In genomic region chr1:64754658-64755057, GRCm38 (mm10) we compare ENCODE assay signal across 29 mouse cellular contexts. TPM values are rescaled to one million over a fixed set of nuclear protein-coding genes. Genes with fewer than 3 reads are reported as not detected.
DNase-seq lines count a peak whose midpoint lies in the region; ATAC-seq and TF ChIP-seq lines count a peak whose summit lies in the region.
"Had no signal": no experiment of that assay in that cellular context is flagged by ENCODE, and none has a peak within 500 bp of the region (broad histone marks: within the 10 kb centered on the region; RNA-seq: fewer than 3 reads in every experiment).

No protein-coding gene starts in this region.

- no peak overlapping the region for H3K9ac ChIP-seq in embryonic facial prominence, embryonic 14.5 days (ENCODE audit: low read depth, low read length)
- H3K9ac ChIP-seq in liver, embryonic 13.5 days = no peak overlapping the region
- no peak overlapping the region for H3K9ac ChIP-seq in stomach, postnatal 0 days (ENCODE audit: low read length)
- no peak overlapping the region for H3K9ac ChIP-seq in forebrain, embryonic 13.5 days
- H3K9ac ChIP-seq: embryonic facial prominence, embryonic 12.5 days; forebrain, postnatal 0 days; hindbrain, embryonic 12.5 days; limb, embryonic 15.5 days; lung, embryonic 15.5 days; midbrain, embryonic 15.5 days; neural tube, embryonic 15.5 days had no signal

- no peak for TF ChIP-seq CTCF in stomach, postnatal 0 days (IDR thresholded peaks at IDR 0.05; ENCODE audit: low read depth)

- H3K27ac ChIP-seq in embryonic facial prominence, embryonic 14.5 days (replicated peaks; ENCODE audit: low read depth, low read length) = no peak overlapping the region
- no peak overlapping the region for H3K27ac ChIP-seq in embryonic facial prominence, embryonic 10.5 days (replicated peaks)
- H3K27ac ChIP-seq in liver, embryonic 13.5 days = no peak overlapping the region; the same call in 1 of the 2 replicates
- H3K27ac ChIP-seq in stomach, postnatal 0 days (replicated peaks) = no peak overlapping the region
- H3K27ac ChIP-seq in forebrain, embryonic 13.5 days = no peak overlapping the region
- H3K27ac ChIP-seq: embryonic facial prominence, embryonic 12.5 days; hindbrain, embryonic 12.5 days; hindbrain, postnatal 0 days; limb, embryonic 10.5 days; limb, embryonic 15.5 days; lung, embryonic 15.5 days; midbrain, embryonic 10.5 days; midbrain, embryonic 15.5 days; neural tube, embryonic 15.5 days had no signal

- WGBS in embryonic facial prominence, embryonic 14.5 days = 83% methylated on average over 5 of the region's 5 CpGs
- WGBS in embryonic facial prominence, embryonic 10.5 days = 90% methylated on average over 5 of the region's 5 CpGs
- 68% methylated on average over 5 of the region's 5 CpGs for WGBS in liver, embryonic 13.5 days (ENCODE audit: insufficient replicate concordance)
- WGBS in stomach, postnatal 0 days = 81% methylated on average over 5 of the region's 5 CpGs
- WGBS in forebrain, embryonic 13.5 days = 90% methylated on average over 5 of the region's 5 CpGs

- peak; percentile 30 for DNase-seq in embryonic facial prominence, embryonic 14.5 days (ENCODE audit: low spot score)
- no peak for DNase-seq in embryonic facial prominence, embryonic 10.5 days (ENCODE audit: low spot score)
- DNase-seq in kidney, postnatal 36 days = peak; percentile 37 to 42
- DNase-seq in kidney, postnatal 10 days = no peak
- DNase-seq in liver, embryonic 13.5 days = no peak
- peak; percentile 15 for DNase-seq in stomach, postnatal 0 days (ENCODE audit: low spot score)
- no peak for DNase-seq in thymus, postnatal 4 days
- DNase-seq: adrenal gland, adult 2 months; cerebellum, adult 8-10 months; cerebellum, postnatal 25 days; forebrain, postnatal 0 days; gastrocnemius, postnatal 25 days; heart, adult 18-20 months; heart, postnatal 36 days; layer of hippocampus, adult 9-11 months; spleen, adult 18-20 months had no signal

- no peaks in the 10 kb centered on the region for H3K27me3 ChIP-seq in embryonic facial prominence, embryonic 14.5 days (replicated peaks; ENCODE audit: control insufficient read depth, insufficient read depth, low read length)
- no peaks in the 10 kb centered on the region for H3K27me3 ChIP-seq in embryonic facial prominence, embryonic 10.5 days (replicated peaks; ENCODE audit: low read depth, poor library complexity, severe bottlenecking)
- H3K27me3 ChIP-seq in liver, embryonic 13.5 days = no peaks in the 10 kb centered on the region
- H3K27me3 ChIP-seq in stomach, postnatal 0 days (ENCODE audit: control insufficient read depth, insufficient read depth, low read length) = no peaks in the 10 kb centered on the region
- no peaks in the 10 kb centered on the region for H3K27me3 ChIP-seq in forebrain, embryonic 13.5 days
- H3K27me3 ChIP-seq: embryonic facial prominence, embryonic 12.5 days; hindbrain, embryonic 12.5 days; limb, embryonic 15.5 days; lung, embryonic 15.5 days; midbrain, embryonic 15.5 days; neural tube, embryonic 15.5 days had no signal

- no peak for TF ChIP-seq EP300 in stomach, postnatal 0 days (optimal IDR thresholded peaks at IDR 0.05)

- H3K4me2 ChIP-seq in embryonic facial prominence, embryonic 14.5 days (ENCODE audit: low read depth, low read length) = no peak overlapping the region
- H3K4me2 ChIP-seq in liver, embryonic 13.5 days = no peak overlapping the region
- no peak overlapping the region for H3K4me2 ChIP-seq in stomach, postnatal 0 days (replicated peaks; ENCODE audit: low read depth)
- H3K4me2 ChIP-seq in forebrain, embryonic 13.5 days = no peak overlapping the region
- H3K4me2 ChIP-seq: embryonic facial prominence, embryonic 12.5 days; heart, embryonic 11.5 days; hindbrain, embryonic 12.5 days; limb, embryonic 15.5 days; lung, embryonic 15.5 days; midbrain, embryonic 15.5 days; neural tube, embryonic 15.5 days had no signal

- ATAC-seq in embryonic facial prominence, embryonic 14.5 days (ENCODE audit: low read depth) = no peak
- peak; percentile 60 for ATAC-seq in liver, embryonic 13.5 days (ENCODE audit: low read depth)
- peak; percentile 22; the same call in 1 of the 2 replicates for ATAC-seq in stomach, postnatal 0 days (ENCODE audit: low FRiP score, low TSS enrichment)
- no peak for ATAC-seq in forebrain, embryonic 13.5 days
- ATAC-seq: activated CD4-positive, CD25-positive, alpha-beta regulatory T cell, adult 4 months; forebrain, postnatal 0 days; hindbrain, postnatal 0 days; midbrain, embryonic 15.5 days had no signal

- peaks cover 14% of the 10 kb centered on the region for H3K4me1 ChIP-seq in embryonic facial prominence, embryonic 14.5 days (ENCODE audit: control insufficient read depth, insufficient read depth, low read length)
- H3K4me1 ChIP-seq in embryonic facial prominence, embryonic 10.5 days = peaks cover 14% of the 10 kb centered on the region; the same call in 1 of the 2 replicates
- peaks cover 21% of the 10 kb centered on the region for H3K4me1 ChIP-seq in liver, embryonic 13.5 days (replicated peaks)
- H3K4me1 ChIP-seq in stomach, postnatal 0 days (replicated peaks; ENCODE audit: control insufficient read depth, insufficient read depth) = 0 out of 2 replicates have a peak, but pooled peaks cover 6% of the 10 kb centered on the region
- H3K4me1 ChIP-seq in forebrain, embryonic 13.5 days = no peaks in the 10 kb centered on the region
- H3K4me1 ChIP-seq: embryonic facial prominence, embryonic 12.5 days; hindbrain, embryonic 12.5 days; limb, embryonic 10.5 days; midbrain, embryonic 15.5 days; neural tube, embryonic 15.5 days had no signal

- H3K4me3 ChIP-seq in embryonic facial prominence, embryonic 14.5 days (ENCODE audit: low read depth, low read length) = no peak overlapping the region
- H3K4me3 ChIP-seq in embryonic facial prominence, embryonic 10.5 days = no peak overlapping the region
- no peak overlapping the region for H3K4me3 ChIP-seq in liver, embryonic 13.5 days (replicated peaks)
- no peak overlapping the region for H3K4me3 ChIP-seq in stomach, postnatal 0 days (ENCODE audit: low read depth, low read length)
- no peak overlapping the region for H3K4me3 ChIP-seq in forebrain, embryonic 13.5 days
- H3K4me3 ChIP-seq: embryonic facial prominence, embryonic 12.5 days; erythroblast, embryonic 14.5 days; hindbrain, embryonic 12.5 days; limb, embryonic 10.5 days; limb, embryonic 15.5 days; lung, embryonic 15.5 days; midbrain, embryonic 10.5 days; midbrain, embryonic 15.5 days; neural tube, embryonic 15.5 days had no signal

- H3K36me3 ChIP-seq in embryonic facial prominence, embryonic 14.5 days (ENCODE audit: control insufficient read depth, insufficient read depth, low read length) = no peaks in the 10 kb centered on the region
- H3K36me3 ChIP-seq in embryonic facial prominence, embryonic 10.5 days (replicated peaks) = no peaks in the 10 kb centered on the region
- no peaks in the 10 kb centered on the region for H3K36me3 ChIP-seq in liver, embryonic 13.5 days
- no peaks in the 10 kb centered on the region for H3K36me3 ChIP-seq in stomach, postnatal 0 days (ENCODE audit: control insufficient read depth, insufficient read depth, low read length)
- no peaks in the 10 kb centered on the region for H3K36me3 ChIP-seq in forebrain, embryonic 13.5 days (ENCODE audit: poor library complexity, severe bottlenecking)
- H3K36me3 ChIP-seq: embryonic facial prominence, embryonic 12.5 days; hindbrain, embryonic 12.5 days; limb, embryonic 10.5 days; limb, embryonic 15.5 days; lung, embryonic 15.5 days; midbrain, embryonic 10.5 days; midbrain, embryonic 15.5 days; neural tube, embryonic 15.5 days had no signal

- H3K9me3 ChIP-seq in embryonic facial prominence, embryonic 14.5 days (ENCODE audit: control insufficient read depth, low read length) = no peaks in the 10 kb centered on the region
- no peaks in the 10 kb centered on the region for H3K9me3 ChIP-seq in embryonic facial prominence, embryonic 10.5 days
- no peaks in the 10 kb centered on the region for H3K9me3 ChIP-seq in liver, embryonic 13.5 days (replicated peaks)
- no peaks in the 10 kb centered on the region for H3K9me3 ChIP-seq in stomach, postnatal 0 days (ENCODE audit: control insufficient read depth, low read length)
- no peaks in the 10 kb centered on the region for H3K9me3 ChIP-seq in forebrain, embryonic 13.5 days (replicated peaks)
- H3K9me3 ChIP-seq: embryonic facial prominence, embryonic 12.5 days; hindbrain, embryonic 12.5 days; limb, embryonic 10.5 days; limb, embryonic 15.5 days; lung, embryonic 15.5 days; midbrain, embryonic 10.5 days; midbrain, embryonic 15.5 days; neural tube, embryonic 15.5 days had no signal

RNA-seq across cellular contexts. Expression of gene Fzd5, which starts 17.1 kb away (rescaled TPM):
- 2.6 and 2.8 TPM in 2 replicates for polyA plus RNA-seq in embryonic facial prominence, embryonic 14.5 days (2014; fragmentation: Nextera tagmentation; extraction: Ambion mirVana)
- 1.8 and 2.0 TPM in 2 replicates for polyA plus RNA-seq in embryonic facial prominence, embryonic 10.5 days (2016; fragmentation: Nextera tagmentation; extraction: Ambion mirVana)
- 2.2 and 2.3 TPM in 2 replicates for polyA plus RNA-seq in liver, embryonic 13.5 days (2015; fragmentation: Nextera tagmentation; extraction: Ambion mirVana)
- 3.7 and 3.8 TPM in 2 replicates for polyA plus RNA-seq in stomach, postnatal 0 days (2015; fragmentation: Nextera tagmentation; extraction: Ambion mirVana)
- 0.56 and 0.65 TPM in 2 replicates for polyA plus RNA-seq in forebrain, embryonic 13.5 days (2015; fragmentation: Nextera tagmentation; extraction: Ambion mirVana)

Comparison
In these comparisons a context has a peak if more than half of its experiments do, and no peak if none do; other contexts are left out.
1. DNase-seq: peak in embryonic facial prominence, embryonic 14.5 days (single experiment), kidney, postnatal 36 days (2 of 2) and stomach, postnatal 0 days (single experiment); none in embryonic facial prominence, embryonic 10.5 days (single experiment), kidney, postnatal 10 days (single experiment), liver, embryonic 13.5 days (single experiment) and thymus, postnatal 4 days (single experiment).
2. ATAC-seq: peak in liver, embryonic 13.5 days (single experiment) and stomach, postnatal 0 days (single experiment); none in embryonic facial prominence, embryonic 14.5 days (single experiment) and forebrain, embryonic 13.5 days (single experiment).